Mouse (Mus musculus): ENCODE data around the gene Dclk1. TPM values are rescaled to one million over a fixed set of nuclear protein-coding genes. Genes with fewer than 3 reads are reported as not detected.

Gene Dclk1
- 3.7 TPM for polyA plus RNA-seq (2014; fragmentation: Illumina TruSeq; extraction: RNeasy Lipid Tissue Mini Kit (QIAGEN cat#74804); ENCODE audit: low read depth, low replicate concordance)

DNA sequence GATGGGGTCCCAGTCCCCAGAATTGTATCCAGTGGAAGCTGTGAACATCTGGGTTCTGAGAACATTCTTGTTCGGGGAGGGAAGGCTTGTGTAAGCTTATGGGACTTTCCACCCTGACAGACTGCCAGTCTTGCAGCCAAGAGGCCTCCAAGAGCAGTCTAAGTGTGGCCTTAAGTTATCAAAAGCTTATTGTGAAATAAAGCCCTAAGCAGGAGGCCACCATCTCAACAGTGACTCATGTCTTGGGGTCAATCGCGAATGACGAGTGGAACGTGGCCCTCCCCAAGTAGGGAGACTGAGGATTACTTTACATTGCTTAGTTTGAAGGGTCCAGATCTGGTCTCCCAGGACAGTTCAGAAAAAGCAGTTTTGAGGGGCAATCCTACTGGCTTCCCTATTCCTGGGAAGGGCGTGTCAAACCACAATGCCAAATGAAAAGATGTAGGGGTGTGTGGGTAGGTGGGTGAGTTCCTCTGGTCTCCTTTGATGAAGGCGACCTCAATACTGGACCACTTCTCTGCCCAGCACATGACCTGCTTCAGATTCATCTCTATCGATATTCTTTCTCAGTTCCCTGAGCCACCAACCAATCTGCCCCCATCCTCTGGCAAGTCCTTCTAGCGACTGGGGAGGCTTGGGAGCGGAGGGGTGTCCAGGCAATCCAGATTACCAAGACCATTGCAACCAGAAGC, at the start of gene Dclk1:
TSS of gene Dclk1 (plus strand) at position 635 of the 692 bp plus-strand sequence.

DNA sequence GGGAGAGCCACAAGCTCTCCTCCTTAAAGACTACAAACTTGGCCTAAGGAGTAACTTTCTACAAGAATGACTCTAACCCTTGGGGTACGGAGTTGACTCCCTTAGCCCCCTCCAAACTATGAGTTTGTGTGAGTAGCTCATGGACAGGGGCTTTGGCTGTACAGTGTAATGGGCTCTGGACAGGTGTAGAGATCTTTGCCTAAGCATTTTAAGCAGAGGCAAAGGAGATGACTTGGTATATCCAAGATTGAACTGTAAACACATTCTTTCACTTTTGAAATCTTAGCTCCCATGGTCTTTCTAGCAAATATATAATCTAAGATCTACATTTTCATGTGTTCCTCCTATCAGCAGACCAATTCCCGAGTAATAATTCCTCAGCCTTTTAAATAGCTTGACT, 229.9 kb downstream of the Dclk1 start, which contains the start of gene Gm21954:
TSS of gene Gm21954 (minus strand) at position 101 of the 400 bp plus-strand sequence.

Other genes starting within 250 kb of the Dclk1 start
- gene Ccna1, start 186.9 kb upstream of the Dclk1 start, polyA plus RNA-seq (2014; fragmentation: Illumina TruSeq; extraction: RNeasy Lipid Tissue Mini Kit (QIAGEN cat#74804); ENCODE audit: low read depth, low replicate concordance), result not detected
- gene Spg20, start 130.3 kb upstream of the Dclk1 start, polyA plus RNA-seq (2014; fragmentation: Illumina TruSeq; extraction: RNeasy Lipid Tissue Mini Kit (QIAGEN cat#74804); ENCODE audit: low read depth, low replicate concordance), result 56.2 TPM
- 0.23 TPM for gene Ccdc169, start 105.0 kb upstream of the Dclk1 start, polyA plus RNA-seq (2014; fragmentation: Illumina TruSeq; extraction: RNeasy Lipid Tissue Mini Kit (QIAGEN cat#74804); ENCODE audit: low read depth, low replicate concordance)
- not detected for gene Sohlh2, start 60.3 kb upstream of the Dclk1 start, polyA plus RNA-seq (2014; fragmentation: Illumina TruSeq; extraction: RNeasy Lipid Tissue Mini Kit (QIAGEN cat#74804); ENCODE audit: low read depth, low replicate concordance)
- gene Gm21954, start 229.8 kb downstream of the Dclk1 start, polyA plus RNA-seq (2014; fragmentation: Illumina TruSeq; extraction: RNeasy Lipid Tissue Mini Kit (QIAGEN cat#74804); ENCODE audit: low read depth, low replicate concordance), result not detected